9 mouse cellular contexts compared by ENCODE assay signal in genomic region chr1:153065473-153066386, GRCm38 (mm10).
DNase-seq lines count a peak whose midpoint lies in the region; ATAC-seq and TF ChIP-seq lines count a peak whose summit lies in the region.
"Had no signal": no experiment of that assay in that cellular context is flagged by ENCODE, and none has a peak within 500 bp of the region (broad histone marks: within the 10 kb centered on the region; RNA-seq: fewer than 3 reads in every experiment).

No protein-coding gene starts in this region.

- DNase-seq in frontal cortex, postnatal 14 days (ENCODE audit: low spot score in 2 of 2): no peak
- peak; percentile 90 for DNase-seq in Muller cell, postnatal 12 days (ENCODE audit: inconsistent ontology term)
- peak; percentile 65 for DNase-seq in limb, embryonic 14.5 days (ENCODE audit: low spot score)

- TF ChIP-seq CTCF in intestine, postnatal 0 days (IDR thresholded peaks at IDR 0.05; ENCODE audit: low read depth): no peak

- no peak overlapping the region for H3K4me3 ChIP-seq in embryonic facial prominence, embryonic 15.5 days (replicated peaks)
- no peak overlapping the region for H3K4me3 ChIP-seq in intestine, postnatal 0 days (ENCODE audit: low read depth, low read length)
- no peak overlapping the region for H3K4me3 ChIP-seq in limb, embryonic 14.5 days (replicated peaks; ENCODE audit: low read length)
- H3K4me3 ChIP-seq in stomach, embryonic 16.5 days (replicated peaks; ENCODE audit: low read length): no peak overlapping the region
- no peak overlapping the region for H3K4me3 ChIP-seq in liver, embryonic 12.5 days
- H3K4me3 ChIP-seq: limb, embryonic 12.5 days had no signal

- no peak overlapping the region for H3K4me2 ChIP-seq in embryonic facial prominence, embryonic 15.5 days (replicated peaks)
- H3K4me2 ChIP-seq in intestine, postnatal 0 days (replicated peaks; ENCODE audit: low read depth): no peak overlapping the region
- H3K4me2 ChIP-seq in limb, embryonic 14.5 days (replicated peaks; ENCODE audit: low read depth, low read length, severe bottlenecking): no peak overlapping the region
- no peak overlapping the region for H3K4me2 ChIP-seq in stomach, embryonic 16.5 days (ENCODE audit: low read depth, low read length)
- no peak overlapping the region for H3K4me2 ChIP-seq in liver, embryonic 12.5 days
- H3K4me2 ChIP-seq: limb, embryonic 12.5 days had no signal

- TF ChIP-seq POLR2A in limb, embryonic 14.5 days (IDR thresholded peaks at IDR 0.05; ENCODE audit: borderline replicate concordance, extremely low read depth, insufficient read depth, insufficient read length): no peak

- H3K9me3 ChIP-seq in embryonic facial prominence, embryonic 15.5 days (replicated peaks): no peaks in the 10 kb centered on the region
- H3K9me3 ChIP-seq in intestine, postnatal 0 days (ENCODE audit: control insufficient read depth): no peaks in the 10 kb centered on the region
- H3K9me3 ChIP-seq in limb, embryonic 14.5 days (ENCODE audit: control insufficient read depth, low read length): no peaks in the 10 kb centered on the region
- H3K9me3 ChIP-seq in stomach, embryonic 16.5 days (replicated peaks; ENCODE audit: control insufficient read depth, low read length): no peaks in the 10 kb centered on the region
- H3K9me3 ChIP-seq in liver, embryonic 12.5 days (replicated peaks): no peaks in the 10 kb centered on the region
- H3K9me3 ChIP-seq: limb, embryonic 12.5 days had no signal

- 0 out of 2 replicates have a peak overlapping the region, but pooled peaks have one; percentile 4 for H3K27ac ChIP-seq in embryonic facial prominence, embryonic 15.5 days (replicated peaks)
- no peak overlapping the region; the same call in 1 of the 2 replicates for H3K27ac ChIP-seq in intestine, postnatal 0 days (ENCODE audit: low read depth, low read length)
- H3K27ac ChIP-seq in limb, embryonic 14.5 days (replicated peaks; ENCODE audit: low read depth, low read length): no peak overlapping the region
- peak overlapping the region; percentile 93 for H3K27ac ChIP-seq in stomach, embryonic 16.5 days (ENCODE audit: low read length)
- H3K27ac ChIP-seq in liver, embryonic 12.5 days: no peak overlapping the region
- H3K27ac ChIP-seq: limb, embryonic 12.5 days had no signal

- H3K4me1 ChIP-seq in embryonic facial prominence, embryonic 15.5 days: peaks cover 10% of the 10 kb centered on the region
- no peaks in the 10 kb centered on the region for H3K4me1 ChIP-seq in intestine, postnatal 0 days (replicated peaks; ENCODE audit: control insufficient read depth, insufficient read depth, low read length)
- peaks cover 11% of the 10 kb centered on the region for H3K4me1 ChIP-seq in limb, embryonic 14.5 days (ENCODE audit: control insufficient read depth, insufficient read depth, low read length)
- H3K4me1 ChIP-seq in stomach, embryonic 16.5 days (ENCODE audit: control insufficient read depth, insufficient read depth, low read length): peaks cover 4% of the 10 kb centered on the region
- H3K4me1 ChIP-seq in liver, embryonic 12.5 days: no peaks in the 10 kb centered on the region

- H3K27me3 ChIP-seq in embryonic facial prominence, embryonic 15.5 days: no peaks in the 10 kb centered on the region
- H3K27me3 ChIP-seq in intestine, postnatal 0 days (replicated peaks; ENCODE audit: control insufficient read depth, insufficient read depth, low read length): no peaks in the 10 kb centered on the region
- no peaks in the 10 kb centered on the region for H3K27me3 ChIP-seq in limb, embryonic 14.5 days (ENCODE audit: control insufficient read depth, insufficient read depth, low read length)
- no peaks in the 10 kb centered on the region for H3K27me3 ChIP-seq in stomach, embryonic 16.5 days (ENCODE audit: control insufficient read depth, insufficient read depth, low read length)
- H3K27me3 ChIP-seq in liver, embryonic 12.5 days (replicated peaks): peaks cover 15% of the 10 kb centered on the region
- H3K27me3 ChIP-seq: limb, embryonic 12.5 days had no signal

- ATAC-seq in frontal cortex, adult (ENCODE audit: low TSS enrichment): peak; percentile 71
- 0 out of 2 replicates have a peak, but pooled peaks have one; percentile 47 for ATAC-seq in embryonic facial prominence, embryonic 15.5 days (ENCODE audit: insufficient number of reproducible peaks, low FRiP score, low TSS enrichment, low read depth)
- ATAC-seq in intestine, postnatal 0 days: 0 out of 2 replicates have a peak, but pooled peaks have one; percentile 36
- ATAC-seq in limb, embryonic 14.5 days (ENCODE audit: low FRiP score, low read depth): peak; percentile 41; the same call in 1 of the 2 replicates
- ATAC-seq in stomach, embryonic 16.5 days (ENCODE audit: insufficient read depth, low FRiP score): peak; percentile 93
- no peak for ATAC-seq in liver, embryonic 12.5 days

- WGBS in embryonic facial prominence, embryonic 15.5 days: 66% methylated on average over 12 of the region's 12 CpGs
- 63% methylated on average over 12 of the region's 12 CpGs for WGBS in intestine, postnatal 0 days
- WGBS in limb, embryonic 14.5 days: 69% methylated on average over 12 of the region's 12 CpGs
- 54% methylated on average over 12 of the region's 12 CpGs for WGBS in stomach, embryonic 16.5 days
- WGBS in liver, embryonic 12.5 days (ENCODE audit: insufficient replicate concordance): 81% methylated on average over 12 of the region's 12 CpGs

- no peaks in the 10 kb centered on the region for H3K36me3 ChIP-seq in embryonic facial prominence, embryonic 15.5 days
- no peaks in the 10 kb centered on the region for H3K36me3 ChIP-seq in intestine, postnatal 0 days (ENCODE audit: control insufficient read depth, insufficient read depth)
- H3K36me3 ChIP-seq in limb, embryonic 14.5 days (ENCODE audit: control insufficient read depth, insufficient read depth, low read length): no peaks in the 10 kb centered on the region
- H3K36me3 ChIP-seq in stomach, embryonic 16.5 days (ENCODE audit: control insufficient read depth, insufficient read depth, low read length): no peaks in the 10 kb centered on the region
- no peaks in the 10 kb centered on the region for H3K36me3 ChIP-seq in liver, embryonic 12.5 days
- H3K36me3 ChIP-seq: limb, embryonic 12.5 days had no signal

- H3K9ac ChIP-seq in embryonic facial prominence, embryonic 15.5 days: no peak overlapping the region
- H3K9ac ChIP-seq in intestine, postnatal 0 days (ENCODE audit: low read depth, low read length): no peak overlapping the region
- no peak overlapping the region for H3K9ac ChIP-seq in limb, embryonic 14.5 days (ENCODE audit: low read depth, low read length, severe bottlenecking)
- H3K9ac ChIP-seq in stomach, embryonic 16.5 days (ENCODE audit: low read length): no peak overlapping the region
- H3K9ac ChIP-seq in liver, embryonic 12.5 days: no peak overlapping the region
- H3K9ac ChIP-seq: limb, embryonic 12.5 days had no signal

Comparison
In these comparisons a context has a peak if more than half of its experiments do, and no peak if none do; other contexts are left out.
1. DNase-seq: peak in Muller cell, postnatal 12 days (single experiment) and limb, embryonic 14.5 days (single experiment); none in frontal cortex, postnatal 14 days (0 of 2).
2. H3K27ac ChIP-seq: peak in embryonic facial prominence, embryonic 15.5 days (single experiment) and stomach, embryonic 16.5 days (single experiment); none in intestine, postnatal 0 days (single experiment), limb, embryonic 14.5 days (single experiment) and liver, embryonic 12.5 days (single experiment).